Mouse (Mus musculus): Measurements from ENCODE around the gene Tmem63b.
"Not testable (repeated sequence)": the region's sequence is repeated elsewhere in the genome, so short reads cannot be mapped to it uniquely, and the experiment has no call there.

The Tmem63b gene

DNA sequence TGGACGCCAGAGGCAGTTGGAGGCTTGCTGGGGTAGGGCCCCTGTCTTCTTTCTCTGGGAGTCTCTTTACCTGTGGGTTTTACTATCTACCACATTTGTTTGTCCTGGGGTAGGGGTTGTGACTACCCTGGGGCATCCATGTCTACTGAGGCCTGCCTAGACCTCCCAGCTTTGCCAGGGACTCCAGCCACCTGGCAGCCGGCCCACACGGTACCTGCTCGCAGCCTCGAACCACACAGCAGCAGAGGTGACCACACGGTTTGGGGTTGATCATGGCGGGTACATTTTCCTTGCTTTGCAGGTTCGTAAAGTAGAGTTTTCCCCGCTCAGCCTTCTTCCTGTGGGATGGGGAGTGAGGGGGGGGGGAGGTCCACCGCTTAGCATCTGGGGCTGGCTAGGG lies 19.2 kb downstream of the Tmem63b start:
- DNase-seq, result no peak

DNA sequence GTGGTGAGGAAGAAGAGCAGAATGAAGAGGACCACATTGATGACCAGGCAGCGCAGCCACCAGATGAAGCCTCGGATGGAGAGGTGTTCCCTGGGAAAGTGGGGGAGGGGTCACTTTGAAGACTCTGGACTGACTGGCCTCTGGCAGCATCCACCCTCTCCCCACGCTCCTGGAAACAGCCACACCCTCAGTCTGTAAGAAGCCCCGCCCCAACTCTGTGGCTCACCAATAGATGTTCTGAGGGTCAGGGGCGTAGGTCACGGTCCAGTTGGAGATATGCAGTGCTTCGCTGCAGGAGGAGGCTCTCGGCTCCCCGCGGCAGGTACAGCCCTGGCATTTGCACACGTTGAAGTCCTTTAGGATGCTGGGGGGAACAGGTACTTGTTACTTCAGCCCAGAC lies 20.6 kb downstream of the Tmem63b start:
- DNase-seq, result no peak

DNA sequence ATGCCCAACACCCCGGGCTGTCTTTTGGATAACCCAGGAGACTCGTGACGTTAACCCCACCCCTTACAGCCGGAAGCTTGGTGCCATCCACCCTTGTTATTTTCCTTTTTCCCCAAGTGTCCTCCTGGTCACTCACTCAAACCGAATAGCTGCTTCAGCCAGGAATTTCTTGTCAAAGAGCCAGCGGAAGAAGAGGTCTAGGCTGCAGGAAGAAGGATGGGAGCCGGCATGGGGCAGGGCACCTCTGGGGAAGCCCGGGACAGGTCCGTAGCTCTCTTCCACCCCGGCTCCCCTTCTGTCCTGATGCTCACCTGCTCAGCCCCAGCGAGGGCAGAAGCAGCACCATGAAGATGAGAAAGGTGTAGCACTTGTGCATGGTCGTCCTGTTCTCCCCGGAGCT lies 22.1 kb downstream of the Tmem63b start:
- no peak for DNase-seq

DNA sequence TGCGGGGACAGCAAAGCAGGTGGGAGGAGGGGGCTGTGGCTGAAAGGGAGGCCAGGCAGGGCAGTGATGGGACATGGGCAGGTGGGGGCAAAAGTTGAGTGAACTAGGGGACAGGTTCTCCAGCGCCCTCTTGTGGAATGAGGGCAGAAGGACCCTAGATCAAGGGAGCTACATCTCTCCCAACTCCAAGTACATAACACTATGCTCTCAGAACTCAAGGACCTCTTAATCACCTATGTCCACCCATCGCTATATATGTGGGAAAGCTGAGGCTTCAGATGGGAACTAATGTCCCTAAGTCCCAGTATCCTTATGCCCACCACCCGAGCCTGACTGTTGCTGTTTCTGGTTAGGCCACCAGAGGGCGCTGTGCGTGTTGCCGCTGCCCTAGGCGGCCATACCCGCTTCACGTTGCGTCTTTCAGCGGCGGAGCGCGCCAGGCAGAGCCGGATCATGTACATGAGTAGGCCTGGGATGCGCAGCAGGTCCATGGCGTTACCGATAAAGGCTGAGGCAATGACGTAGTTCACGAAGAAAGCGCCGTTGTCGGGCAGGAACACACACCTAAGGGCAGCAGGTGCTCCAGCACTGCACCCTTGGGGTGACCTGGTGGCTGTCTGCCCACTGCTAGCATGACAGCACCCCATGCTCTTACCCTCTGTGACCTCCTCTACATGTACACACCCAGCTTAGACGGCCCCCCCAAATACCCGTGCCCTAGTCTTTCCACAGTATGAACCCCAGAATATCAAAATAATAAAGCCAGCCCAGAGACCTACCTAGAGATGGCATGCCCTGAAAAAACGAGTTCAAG lies 23.4 kb downstream of the Tmem63b start:
- DNase-seq, result peak; percentile 42 to 72

DNA sequence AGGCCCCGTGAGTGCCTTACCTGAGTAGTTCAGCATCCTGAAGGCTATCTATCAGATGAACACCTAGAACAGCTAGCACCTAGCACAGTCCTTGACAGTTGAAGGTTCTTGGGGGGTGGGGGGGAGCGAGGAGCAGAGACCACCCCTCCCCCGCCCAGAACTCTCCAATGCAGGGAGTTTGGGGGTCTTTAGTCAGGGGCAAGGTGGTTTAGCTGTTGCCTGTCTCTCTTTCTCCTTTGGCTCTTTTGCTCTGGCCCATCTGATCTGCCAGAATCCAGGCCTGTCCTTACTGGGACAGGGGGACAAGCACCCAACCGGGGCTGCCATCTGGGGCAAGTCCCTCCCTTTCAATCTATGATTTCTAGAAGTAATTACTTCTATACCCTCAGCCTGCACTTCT lies 27.5 kb downstream of the Tmem63b start, which contains the start of gene Capn11:
Capn11 (minus strand) TSS at position 101 of the 400 bp plus-strand sequence.
- DNase-seq, result no peak

DNA sequence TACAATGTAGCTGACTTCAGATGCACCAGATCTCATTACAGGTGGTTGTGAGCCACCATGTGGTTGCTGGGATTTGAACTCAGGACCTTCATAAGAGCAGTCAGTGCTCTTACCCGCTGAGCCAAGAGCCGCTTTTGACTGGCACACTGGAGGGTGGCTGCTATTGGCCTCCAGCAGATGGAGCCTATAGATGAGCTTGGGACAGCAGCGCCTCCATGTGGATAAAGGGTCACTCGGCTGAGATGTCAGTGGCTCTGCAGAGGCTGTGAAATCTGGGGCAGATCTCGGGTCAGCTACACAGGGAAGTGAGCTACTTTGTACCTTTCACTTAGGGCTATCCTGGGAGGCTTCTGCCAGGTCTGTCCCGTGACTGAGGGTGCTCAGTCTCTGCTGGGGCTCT lies 30.9 kb downstream of the Tmem63b start:
- no peak for DNase-seq

DNA sequence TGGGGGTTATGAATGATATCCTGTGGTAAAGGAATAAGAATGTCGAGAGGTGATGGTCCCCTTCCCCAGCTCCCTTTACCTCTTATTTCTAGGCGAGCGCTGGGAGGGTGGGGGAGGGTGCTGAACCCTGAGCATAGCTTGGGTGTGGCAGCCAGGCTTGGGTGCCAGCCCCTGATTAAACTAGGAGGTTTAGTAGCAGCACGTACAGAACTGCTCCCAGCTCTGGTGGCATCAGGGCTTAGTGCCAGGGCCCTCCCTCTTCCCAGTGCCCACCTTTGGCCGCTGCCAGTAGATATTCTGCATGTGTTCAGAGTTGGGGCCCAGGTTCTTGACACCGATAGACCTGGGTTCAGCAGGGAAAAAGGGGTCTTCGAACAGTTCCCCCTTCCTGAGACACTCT lies 33.5 kb downstream of the Tmem63b start:
- DNase-seq, result no peak

DNA sequence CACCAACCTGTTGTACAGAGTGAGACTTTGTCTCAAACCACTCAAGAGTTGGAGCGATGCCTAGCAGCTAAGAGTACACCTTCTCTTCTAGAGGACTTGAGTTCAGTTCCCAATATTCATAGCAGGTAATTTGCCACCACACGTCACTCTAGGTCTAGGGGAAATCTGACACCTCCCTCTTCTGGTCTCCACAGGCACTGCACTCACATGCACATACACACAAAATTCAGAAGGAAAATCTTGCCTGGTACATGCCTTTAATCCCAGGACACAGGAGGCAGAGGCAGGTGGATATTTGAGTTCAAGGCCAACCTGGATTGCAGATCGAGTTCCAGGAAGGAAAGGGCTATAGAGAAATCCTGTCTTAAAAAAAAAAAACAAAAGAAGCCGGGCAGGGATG lies 42.5 kb downstream of the Tmem63b start:
- no peak for DNase-seq

DNA sequence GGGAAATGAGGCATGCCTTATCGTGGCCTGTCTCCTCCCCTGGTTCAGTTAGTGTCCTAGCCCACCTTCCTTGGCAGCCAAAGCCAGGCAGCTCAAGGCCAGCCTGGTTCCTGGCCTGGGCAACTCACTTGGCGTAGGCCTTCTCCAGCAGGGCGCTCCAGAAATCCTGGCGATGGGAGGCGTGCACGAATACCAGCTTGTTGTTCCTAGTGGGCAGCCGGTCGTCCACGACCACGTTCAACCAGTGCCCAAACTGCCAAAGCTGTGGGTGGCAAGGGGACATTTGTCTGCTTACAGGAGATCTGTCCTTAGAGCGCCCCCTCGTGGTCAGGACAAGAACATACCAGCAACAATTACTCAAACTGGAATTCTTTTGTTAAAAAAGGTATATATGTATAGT lies 44.0 kb downstream of the Tmem63b start:
- peak; percentile 27 to 53 for DNase-seq

DNA sequence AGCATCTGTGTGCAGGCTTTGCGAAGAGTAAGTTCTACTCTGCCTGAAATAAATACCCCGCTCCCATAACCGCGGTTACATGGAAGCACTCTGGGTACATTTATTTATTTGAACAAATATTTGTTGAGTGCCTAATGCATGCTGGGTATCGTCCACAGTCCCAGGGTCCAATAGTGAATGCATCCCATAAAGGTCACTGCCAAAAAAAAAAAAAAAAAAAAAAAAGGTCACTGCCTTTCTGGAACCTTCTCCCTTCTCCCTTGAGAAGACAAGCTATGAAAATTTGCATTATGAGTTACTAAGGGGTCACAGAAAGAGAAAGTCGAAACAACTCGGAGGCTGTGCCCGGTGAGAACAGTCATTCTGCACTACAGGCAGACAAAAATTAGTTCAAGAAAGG lies 44.7 kb downstream of the Tmem63b start:
- DNase-seq, result no peak

DNA sequence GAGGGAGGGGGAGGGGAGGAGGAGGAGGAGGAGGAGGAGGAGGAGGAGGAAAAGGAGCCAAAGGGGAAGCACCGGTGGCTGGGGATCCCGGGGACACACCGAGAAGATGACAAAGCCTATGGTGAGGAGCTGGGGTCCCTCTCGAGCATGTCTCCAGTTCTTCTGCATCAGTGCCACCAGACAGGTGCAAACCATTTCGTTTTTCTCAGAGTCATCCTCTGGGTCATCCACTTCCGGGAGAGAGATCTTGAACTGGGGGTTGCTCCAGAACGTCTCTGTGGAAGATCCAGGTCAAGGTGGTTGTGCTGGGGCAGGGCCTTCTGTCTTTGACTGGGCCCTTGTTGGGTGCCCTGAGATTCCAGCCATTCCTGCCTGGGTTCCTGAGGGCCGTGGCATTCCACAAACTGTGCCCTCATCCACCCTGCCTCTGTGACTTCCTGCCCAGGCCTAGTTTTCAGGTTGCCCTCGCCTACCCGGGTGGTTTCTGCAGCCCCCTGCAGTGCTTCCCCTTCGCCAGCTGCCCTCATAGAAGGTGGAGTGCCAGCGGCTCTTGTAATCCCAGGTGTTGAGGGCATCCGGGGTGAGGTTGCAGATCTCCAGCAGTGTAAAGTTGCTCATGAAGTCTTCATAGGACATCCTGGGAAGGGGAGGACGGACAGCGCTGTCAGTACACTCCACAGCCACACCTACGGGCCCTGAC lies 48.0 kb downstream of the Tmem63b start:
- no peak for DNase-seq

DNA sequence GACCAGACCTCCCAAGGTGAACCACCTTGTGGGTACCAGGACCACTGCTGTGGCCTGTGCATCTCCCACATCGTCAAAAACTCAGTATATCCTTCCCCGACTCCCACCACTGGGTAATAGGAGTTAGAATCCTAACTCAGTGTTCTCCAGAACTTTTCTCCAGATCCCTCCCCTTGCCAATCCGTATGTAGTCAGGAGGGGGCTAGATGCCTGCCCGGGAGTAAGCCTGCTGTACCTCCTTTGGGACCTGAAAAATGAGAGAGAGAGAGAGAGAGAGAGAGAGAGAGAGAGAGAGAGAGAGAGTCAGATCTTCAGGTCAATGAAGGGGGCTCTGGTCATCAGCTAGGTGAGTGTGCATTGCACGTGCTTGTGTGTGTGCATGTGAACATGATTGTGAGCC lies 52.7 kb downstream of the Tmem63b start:
- DNase-seq, result no peak

DNA sequence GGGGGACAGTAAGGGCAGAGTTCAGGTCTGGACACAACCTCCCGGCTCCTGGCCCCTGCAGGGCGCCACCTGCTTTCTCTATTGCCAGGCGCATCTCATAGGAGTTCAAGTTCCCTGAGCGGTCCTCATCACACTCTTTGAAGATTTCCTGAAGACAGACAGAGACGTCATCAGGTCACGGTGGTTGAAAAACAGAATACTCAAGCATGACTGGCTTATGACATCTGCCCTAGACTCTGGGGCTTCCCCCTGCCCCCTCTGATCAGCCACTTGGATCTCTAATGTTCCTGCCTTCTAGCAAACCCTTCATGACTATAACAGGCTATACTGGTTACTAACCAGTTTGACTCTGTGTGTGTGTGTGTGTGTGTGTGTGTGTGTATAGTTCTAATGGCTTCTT lies 54.8 kb downstream of the Tmem63b start:
- no peak for DNase-seq

DNA sequence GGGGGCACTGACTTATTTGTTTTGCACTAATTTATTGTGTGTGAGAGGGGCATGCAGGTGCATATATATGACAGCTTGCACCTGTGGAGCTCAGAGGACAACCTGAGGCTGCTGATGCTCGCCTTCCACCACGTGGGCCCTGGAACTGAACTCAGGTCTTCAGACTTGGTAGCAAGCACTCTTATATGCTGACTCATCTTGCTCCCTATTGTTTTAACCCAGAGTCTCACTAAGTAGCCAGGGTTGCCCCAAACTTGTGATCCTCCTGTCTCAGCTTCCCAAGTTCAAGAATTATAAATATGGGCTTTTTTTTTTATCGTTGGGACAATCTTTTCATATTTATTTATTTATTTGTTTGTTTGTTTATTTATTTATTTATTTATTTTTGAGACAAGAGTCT lies 55.7 kb downstream of the Tmem63b start:
- DNase-seq, result no peak

DNA sequence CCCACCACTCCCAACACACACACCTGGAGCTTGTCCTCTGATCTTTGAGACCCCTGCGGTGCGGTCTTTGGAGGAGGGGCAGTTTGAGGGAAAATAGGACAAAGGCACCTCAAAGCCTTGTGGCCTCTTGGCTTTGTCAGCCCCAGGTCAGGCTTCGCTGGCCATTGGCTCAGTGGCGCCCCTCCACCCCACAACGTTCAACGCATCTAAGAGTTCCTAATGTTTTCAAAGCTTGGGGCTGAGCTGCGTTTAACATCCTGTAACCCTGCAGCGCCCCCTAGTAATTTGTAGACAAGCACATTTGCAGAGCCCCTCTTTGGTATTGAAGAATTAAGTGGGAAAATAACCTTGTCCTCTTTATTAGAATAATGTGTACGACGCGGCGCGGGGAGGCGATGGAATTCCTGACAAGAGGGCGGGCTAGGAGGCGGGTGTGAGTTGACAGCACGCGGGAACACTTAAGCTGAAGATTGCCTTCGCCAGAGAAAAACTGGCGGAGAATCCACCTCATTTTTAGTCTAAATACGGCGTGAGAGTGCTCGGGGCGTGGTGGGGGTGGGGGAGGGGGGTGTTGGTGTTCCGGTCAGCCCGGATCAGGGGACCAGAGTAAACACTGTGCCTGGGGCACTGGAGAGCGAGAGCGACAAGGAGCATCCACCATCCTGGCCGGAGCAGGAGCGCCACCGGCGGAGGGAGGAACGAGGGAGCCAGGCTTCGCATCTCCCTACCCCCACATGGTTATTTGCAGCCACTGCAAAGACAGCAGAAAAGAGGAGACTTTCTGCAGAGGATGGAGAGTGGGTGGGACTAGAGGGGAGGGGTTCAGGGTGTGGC lies 56.6 kb downstream of the Tmem63b start:
- peak; percentile 42 to 61 for DNase-seq

DNA sequence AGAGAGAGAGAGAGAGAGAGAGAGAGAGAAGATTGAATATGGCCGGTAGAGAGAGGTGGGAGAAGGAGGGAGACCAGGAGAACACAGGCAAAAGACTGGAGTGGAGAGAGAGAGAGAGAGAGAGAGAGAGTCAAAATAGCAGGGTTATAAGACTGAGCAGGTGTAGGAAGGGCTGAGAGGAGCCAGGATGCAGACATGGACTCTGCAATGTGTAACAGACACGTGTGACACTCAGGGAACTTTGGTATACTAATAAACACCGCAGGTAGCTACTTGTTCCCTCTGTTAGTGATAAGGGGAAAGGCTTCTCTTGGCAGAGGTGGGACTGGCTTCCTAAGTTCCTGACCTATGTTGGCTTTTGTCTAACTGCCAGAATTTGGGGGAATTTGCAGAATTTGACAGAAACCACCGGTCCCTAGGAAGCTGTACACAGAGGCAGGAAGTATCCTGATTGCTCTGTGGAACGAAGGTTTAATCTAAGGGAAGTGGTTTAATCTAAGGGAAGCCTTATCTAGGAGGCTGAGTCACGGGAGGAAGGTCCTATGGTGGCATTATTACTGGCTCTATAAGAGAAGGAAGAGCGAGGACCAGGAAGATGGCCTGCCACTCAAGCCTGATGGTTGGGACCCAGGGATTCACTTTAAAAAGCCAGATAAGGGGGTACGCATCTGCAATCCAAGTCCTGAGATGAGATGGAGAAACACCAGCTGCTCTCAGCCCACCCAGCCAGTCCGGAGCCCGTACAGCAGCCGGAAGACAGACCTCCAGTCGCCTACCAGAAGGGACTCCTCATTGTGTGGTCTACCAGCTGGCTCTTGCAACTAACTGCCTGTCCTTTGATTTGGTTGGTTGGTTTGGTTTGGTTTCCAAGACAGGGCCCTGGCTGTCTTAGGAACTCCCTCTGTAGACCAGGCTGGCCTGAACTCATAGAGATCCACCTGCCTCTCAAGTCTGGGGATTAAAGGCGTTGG lies 57.5 kb downstream of the Tmem63b start:
- peak in 1 of 2 experiments; percentile 24 for DNase-seq

DNA sequence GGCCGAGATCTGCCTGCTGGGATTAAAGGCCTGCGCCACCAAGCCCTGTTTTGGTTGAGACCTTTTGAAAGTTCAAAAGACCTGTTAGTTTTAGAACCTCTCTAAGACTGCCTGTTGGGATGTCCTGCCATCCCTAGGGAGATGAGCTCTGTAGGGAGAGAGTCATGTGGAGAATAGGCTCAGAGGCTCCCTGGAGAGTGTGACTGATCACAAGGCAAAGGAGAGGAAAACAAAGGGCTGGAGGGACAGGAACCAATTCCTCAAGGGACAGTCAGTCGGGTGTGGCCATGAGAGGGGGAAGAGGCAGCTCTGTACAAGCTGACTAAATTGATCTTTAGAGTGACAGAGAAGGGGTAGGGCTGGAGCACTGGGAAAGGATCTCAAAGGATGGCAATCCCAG lies 58.5 kb downstream of the Tmem63b start:
- no peak for DNase-seq

DNA sequence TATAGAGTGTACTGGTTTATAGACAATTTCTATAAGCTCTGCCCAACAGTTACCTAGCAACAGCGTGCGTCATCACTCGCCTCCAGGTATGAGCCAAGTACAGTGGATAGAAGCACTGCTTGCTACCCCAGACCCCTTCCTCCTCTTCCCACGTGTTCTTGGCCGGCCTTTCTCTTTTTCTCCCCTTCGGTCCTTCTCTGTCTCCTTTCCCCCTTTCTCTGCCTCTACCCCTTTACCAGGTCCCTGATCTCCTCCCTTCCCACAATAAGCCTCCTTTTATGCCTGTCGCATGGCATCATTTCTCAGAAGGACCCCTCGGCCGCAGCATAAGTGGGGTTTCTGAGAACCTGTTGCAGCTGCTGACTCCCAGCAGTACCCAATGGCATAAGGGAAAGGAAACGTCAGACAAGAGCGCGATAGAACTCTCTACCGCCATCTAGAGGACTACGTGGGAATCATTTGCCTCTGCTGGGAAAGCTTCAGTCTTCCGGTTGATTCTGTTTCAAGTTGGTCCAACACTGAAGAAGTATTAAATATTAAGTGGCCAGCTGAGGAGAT lies 60.0 kb downstream of the Tmem63b start:
- peak; percentile 59 to 70 for DNase-seq

DNA sequence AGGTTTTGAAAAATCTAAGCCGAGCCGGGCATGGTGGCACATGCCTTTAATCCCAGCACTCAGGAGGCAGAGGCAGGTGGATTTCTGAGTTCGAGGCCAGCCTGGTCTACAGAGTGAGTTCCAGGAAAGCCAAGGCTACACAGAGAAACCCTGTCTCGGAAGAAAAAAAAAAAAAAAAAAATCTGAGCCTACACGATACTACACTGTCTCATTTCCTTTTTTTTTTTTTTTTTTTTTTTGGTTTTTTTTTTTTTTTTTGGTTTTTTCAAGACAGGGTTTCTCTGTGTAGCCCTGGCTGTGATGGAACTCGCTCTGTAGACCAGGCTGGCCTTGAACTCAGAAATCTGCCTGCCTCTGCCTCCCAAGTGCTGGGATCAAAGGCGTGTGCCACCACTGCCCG lies 63.3 kb downstream of the Tmem63b start:
- not testable (repeated sequence) for DNase-seq

DNA sequence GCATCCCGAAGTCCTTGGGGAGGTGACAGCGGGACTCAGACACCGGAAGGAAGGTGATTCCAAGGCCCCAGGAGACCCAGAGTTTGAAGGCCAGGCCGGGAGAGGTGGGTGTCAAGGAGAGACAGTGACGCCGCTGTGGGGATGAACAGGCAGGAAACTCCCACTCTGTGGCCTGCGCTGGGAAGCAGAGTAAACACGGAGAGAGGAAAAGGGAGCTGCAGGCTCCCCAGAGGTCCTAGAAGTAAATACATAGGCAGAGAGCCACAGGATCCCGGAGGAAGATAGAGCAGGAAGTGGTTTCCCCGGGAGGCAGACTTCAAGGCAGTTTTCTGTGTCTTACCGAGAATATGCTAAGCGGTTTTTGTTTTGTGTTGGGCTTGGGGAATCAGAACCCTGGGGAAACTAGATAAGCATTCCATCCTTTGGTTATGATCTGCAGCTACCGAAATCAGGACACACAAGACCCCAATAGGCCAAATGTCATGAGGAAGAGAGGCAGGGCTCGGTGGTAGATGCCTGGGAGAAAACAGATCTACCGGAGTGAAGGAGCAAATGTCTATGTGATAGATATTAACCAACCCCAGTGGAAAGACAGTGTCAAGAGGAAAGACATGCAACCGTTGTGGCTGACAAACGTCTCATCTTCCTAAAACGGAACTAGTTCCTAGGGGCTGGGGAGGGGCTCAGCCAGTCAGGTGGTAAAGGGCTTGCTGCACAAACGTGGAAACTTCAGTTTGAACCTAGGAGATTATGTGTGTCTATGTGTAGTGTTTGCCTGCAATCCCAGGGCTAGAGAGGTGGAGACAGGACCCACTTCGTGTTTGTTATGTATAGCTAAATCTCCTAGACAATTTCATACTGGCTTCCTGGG lies 67.1 kb downstream of the Tmem63b start:
- no peak for DNase-seq

DNA sequence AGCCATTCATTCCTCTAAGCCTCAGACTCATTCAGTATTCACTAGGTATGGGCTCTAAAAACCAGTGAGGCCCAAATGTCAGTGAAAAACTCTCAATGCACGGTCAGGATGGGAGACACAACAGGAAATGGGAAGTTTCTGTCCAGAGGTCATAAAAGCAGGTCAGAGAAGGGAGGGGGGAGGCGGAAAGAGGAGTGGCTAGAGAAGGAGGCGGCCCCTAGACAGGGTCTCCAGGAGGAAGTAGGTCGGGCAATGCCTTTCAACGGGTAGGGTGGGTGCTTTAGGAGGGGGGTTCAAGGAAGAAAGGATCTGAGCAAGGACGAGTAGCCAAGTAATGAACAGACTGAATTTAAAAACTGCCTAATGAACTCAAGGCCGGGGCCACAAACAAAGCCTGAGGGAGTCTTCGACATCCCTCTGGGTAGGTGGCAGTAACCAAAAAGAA lies 67.7 kb downstream of the Tmem63b start:
- DNase-seq, result peak; percentile 48 to 56
